Mouse (Mus musculus) hindbrain, embryonic 14.5 days (tissue): Measurements from ENCODE around the gene Bloc1s3. TPM values are rescaled to one million over a fixed set of nuclear protein-coding genes. Genes with fewer than 3 reads are reported as not detected.

ENCODE experiments used
- ATAC-seq: fragments of 200-750 bp; cut with Nextera tagmentation; 2 replicates; pipeline ENCODE4 v1.8.0; 2017; ENCODE audit warnings: moderate number of reproducible peaks, mild to moderate bottlenecking, moderate TSS enrichment, moderate library complexity; ENCODE audit not compliant: low FRiP score
- DNase-seq: peaks from one replicate; pipeline ENCODE4 v3.0.0-alpha.2; 2015; ENCODE audit warnings: low spot score
- H3K27ac ChIP-seq: fragments of 300-500 bp; sonication (generic); 2 replicates; pipeline ENCODE4 v1.5.1; 2014; ENCODE audit warnings: mild to moderate bottlenecking, moderate library complexity
- H3K27me3 ChIP-seq: fragments of 300-500 bp; sonication (generic); 2 replicates; pipeline ENCODE4 v1.6.1; 2014; ENCODE audit warnings: mild to moderate bottlenecking, low read length, mixed read lengths; ENCODE audit not compliant: control insufficient read depth, insufficient read depth
- H3K36me3 ChIP-seq: fragments of 300-500 bp; sonication (generic); replicated peaks from 2 replicates; pipeline ENCODE4 v1.6.1; 2014; ENCODE audit not compliant: control insufficient read depth, insufficient read depth
- H3K4me1 ChIP-seq: fragments of 300-500 bp; sonication (generic); replicated peaks from 2 replicates; pipeline ENCODE4 v1.6.1; 2014; ENCODE audit warnings: antibody characterized with exemption, low read length, mixed read lengths; ENCODE audit not compliant: control insufficient read depth, insufficient read depth
- H3K4me2 ChIP-seq: fragments of 300-500 bp; sonication (generic); replicated peaks from 2 replicates; pipeline ENCODE4 v1.6.1; 2014; ENCODE audit warnings: mild to moderate bottlenecking, moderate library complexity
- H3K4me3 ChIP-seq: fragments of 300-500 bp; sonication (generic); replicated peaks from 2 replicates; pipeline ENCODE4 v1.5.1; 2014; ENCODE audit warnings: mild to moderate bottlenecking, low read length
- H3K9ac ChIP-seq: fragments of 300-500 bp; sonication (generic); 2 replicates; pipeline ENCODE4 v1.6.1; 2014
- H3K9me3 ChIP-seq: fragments of 300-500 bp; sonication (generic); 2 replicates; pipeline ENCODE4 v1.6.1; 2016; ENCODE audit warnings: low read length; ENCODE audit not compliant: control insufficient read depth
- WGBS: fragments of 180-500 bp; shearing (Covaris S2); extraction: QIAGEN DNeasy Blood & Tissue Kit; methylation state at CpG from one replicate; pipeline ENCODE4 v1.1.7; 2014; 5-methylcytosine and 5-hydroxymethylcytosine counted together
- polyA plus RNA-seq: library from polyadenylated mRNA; unstranded; fragments of >200 nt; fragmentation: Nextera tagmentation; extraction: Ambion mirVana; gene quantifications from 2 replicates; pipeline ENCODE4 v1.2.1, GENCODE M21; 2014

Gene Bloc1s3
- polyA plus RNA-seq, 1 experiment from 2014 or later: 3.6 TPM

DNA sequence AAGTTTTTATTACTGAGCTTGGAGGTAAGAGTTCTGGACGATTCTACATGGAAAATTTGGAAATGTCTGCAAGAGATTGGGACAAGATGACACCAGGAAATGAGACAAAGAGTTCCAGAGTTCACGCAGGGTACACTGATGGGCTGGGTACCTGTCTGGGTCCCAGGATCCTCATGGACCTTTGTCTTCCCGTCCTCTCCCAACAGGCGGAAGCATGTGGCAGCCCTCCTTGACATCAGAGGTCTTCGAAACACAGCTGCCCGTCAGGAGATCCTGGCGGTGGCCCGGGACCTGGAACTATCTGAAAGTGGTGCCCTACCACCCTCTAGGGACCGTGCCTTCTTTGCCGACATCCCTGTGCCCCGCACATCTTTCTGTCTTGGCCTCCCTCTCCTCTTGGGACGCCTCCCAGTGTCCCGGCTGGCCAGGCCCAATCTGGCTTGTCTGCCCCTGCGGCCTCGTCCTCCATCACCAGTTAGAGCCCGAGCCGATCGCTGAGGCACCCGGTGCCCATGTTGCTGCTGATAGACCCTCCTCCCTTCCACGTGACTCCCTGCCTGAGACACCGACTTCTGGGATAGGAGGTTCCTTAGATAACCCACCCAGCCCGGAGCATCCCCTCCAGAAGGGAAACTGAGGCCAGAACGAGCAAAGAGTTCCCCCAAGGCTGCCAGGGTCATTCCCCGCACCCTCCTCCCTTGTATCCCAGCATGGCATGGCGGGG lies 13.3 kb downstream of the Bloc1s3 start:
- no peak overlapping the region for H3K27ac ChIP-seq
- no peak overlapping the region for H3K4me2 ChIP-seq
- peaks cover 32% of the 10 kb centered on the region for H3K27me3 ChIP-seq
- no peaks in the 10 kb centered on the region for H3K9me3 ChIP-seq
- H3K4me1 ChIP-seq: peaks cover 7% of the 10 kb centered on the region; the same call in 1 of the 2 replicates
- ATAC-seq (no peak), DNase-seq (no peak)
- no peaks in the 10 kb centered on the region for H3K36me3 ChIP-seq
- H3K9ac ChIP-seq: no peak overlapping the region
- H3K4me3 ChIP-seq: no peak overlapping the region
- WGBS: 80% methylated on average over 25 of the region's 25 CpGs

GRCm38 (mm10) chr7:19491731-19492130 lies 16.4 kb downstream of the Bloc1s3 start:
- peak overlapping the region; percentile 46; the same call in 1 of the 2 replicates for H3K9ac ChIP-seq
- WGBS: 3% methylated on average over 26 of the region's 26 CpGs
- DNase-seq: no peak

DNA sequence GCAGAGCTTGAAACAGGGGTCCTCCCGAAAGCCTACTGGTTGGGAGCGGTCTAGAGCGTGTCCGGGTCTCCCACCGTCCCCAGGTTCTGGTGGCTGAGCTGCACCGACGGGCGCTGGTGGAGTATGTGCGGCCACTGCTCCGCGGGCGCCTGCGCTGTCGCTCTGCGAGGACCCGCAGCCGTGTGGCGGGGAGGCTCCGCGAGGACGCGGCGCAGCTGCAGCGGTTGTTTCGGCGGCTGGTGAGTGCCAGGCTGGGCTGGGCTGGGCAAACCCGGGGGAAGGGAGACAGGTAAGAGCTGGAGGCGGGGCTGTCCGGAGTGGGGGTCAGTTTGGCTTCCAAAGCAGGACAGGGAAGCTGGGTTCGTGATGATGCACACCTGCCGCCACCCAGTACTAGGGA lies 18.6 kb downstream of the Bloc1s3 start:
- Histone ChIP-seq H3K9ac (peak overlapping the region; percentile 47), H3K4me1 (peaks cover 11% of the 10 kb centered on the region; the same call in 1 of the 2 replicates), H3K4me2 (peak overlapping the region; percentile 47), H3K27me3 (peaks cover 58% of the 10 kb centered on the region), H3K36me3 (no peaks in the 10 kb centered on the region), H3K27ac (no peak overlapping the region), H3K9me3 (no peaks in the 10 kb centered on the region), H3K4me3 (peak overlapping the region; percentile 24)
- ATAC-seq (peak; percentile 59; the same call in 1 of the 2 replicates), DNase-seq (no peak)
- 8% methylated on average over 30 of the region's 31 CpGs for WGBS

More at GRCm38 (mm10) chr7:19491731-19492130, 16.4 kb downstream of the Bloc1s3 start:
- Histone ChIP-seq H3K27ac (no peak overlapping the region), H3K4me2 (peak overlapping the region; percentile 40), H3K4me1 (peaks cover 11% of the 10 kb centered on the region; the same call in 1 of the 2 replicates), H3K27me3 (peaks cover 58% of the 10 kb centered on the region), H3K9me3 (no peaks in the 10 kb centered on the region), H3K4me3 (peak overlapping the region; percentile 13; the same call in 1 of the 2 replicates), H3K36me3 (no peaks in the 10 kb centered on the region)
- ATAC-seq: no peak

- Histone ChIP-seq H3K4me2 (no peak overlapping the region), H3K9me3 (no peaks in the 10 kb centered on the region), H3K27ac (no peak overlapping the region), H3K4me1 (peaks cover 6% of the 10 kb centered on the region; the same call in 1 of the 2 replicates), H3K9ac (no peak overlapping the region), H3K36me3 (no peaks in the 10 kb centered on the region), H3K4me3 (no peak overlapping the region), H3K27me3 (peaks cover 43% of the 10 kb centered on the region)
- no peak for DNase-seq
- ATAC-seq: no peak
- WGBS: 91% methylated on average over 7 of the region's 7 CpGs
Measured at GRCm38 (mm10) chr7:19486549-19486948, 21.6 kb downstream of the Bloc1s3 start.

DNA sequence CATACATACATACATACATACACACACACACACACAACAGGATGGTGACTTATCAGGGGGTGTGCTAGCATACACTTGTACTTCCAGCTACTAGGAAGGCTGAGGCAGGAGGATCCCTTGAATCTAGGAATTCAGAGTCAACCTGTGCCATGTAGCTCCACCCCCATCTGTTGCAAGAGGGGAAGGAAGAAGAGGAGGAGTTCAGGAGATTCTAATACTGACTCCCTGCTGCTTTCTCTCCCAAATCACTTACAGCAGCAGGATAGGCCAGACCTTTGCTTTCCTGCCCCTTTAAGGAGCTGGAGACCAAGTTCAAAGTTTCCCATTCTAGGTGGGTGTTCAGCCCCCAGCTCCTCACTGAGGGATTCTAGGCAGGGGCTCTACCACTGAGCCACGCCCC lies 22.7 kb downstream of the Bloc1s3 start:
- Histone ChIP-seq H3K27ac (no peak overlapping the region), H3K4me1 (0 out of 2 replicates have a peak, but pooled peaks cover 6% of the 10 kb centered on the region), H3K36me3 (no peaks in the 10 kb centered on the region), H3K4me3 (no peak overlapping the region), H3K27me3 (peaks cover 33% of the 10 kb centered on the region), H3K4me2 (no peak overlapping the region), H3K9ac (no peak overlapping the region), H3K9me3 (no peaks in the 10 kb centered on the region)
- DNase-seq (no peak), ATAC-seq (no peak)
- 86% methylated on average over 1 of the region's 1 CpGs for WGBS

- Histone ChIP-seq H3K36me3 (no peaks in the 10 kb centered on the region), H3K4me2 (no peak overlapping the region), H3K4me3 (no peak overlapping the region), H3K9ac (no peak overlapping the region), H3K4me1 (no peaks in the 10 kb centered on the region), H3K9me3 (no peaks in the 10 kb centered on the region), H3K27me3 (peaks cover 11% of the 10 kb centered on the region), H3K27ac (no peak overlapping the region)
- DNase-seq (no peak), ATAC-seq (no peak)
- WGBS: 86% methylated on average over 8 of the region's 8 CpGs
Measured at GRCm38 (mm10) chr7:19483281-19483680, 24.9 kb downstream of the Bloc1s3 start.

GRCm38 (mm10) chr7:19477624-19478384 lies 30.4 kb downstream of the Bloc1s3 start:
- no peak for ATAC-seq
- Histone ChIP-seq H3K27me3 (peaks cover 30% of the 10 kb centered on the region), H3K4me2 (no peak overlapping the region), H3K27ac (no peak overlapping the region), H3K9me3 (no peaks in the 10 kb centered on the region), H3K4me3 (no peak overlapping the region), H3K36me3 (no peaks in the 10 kb centered on the region), H3K4me1 (no peaks in the 10 kb centered on the region), H3K9ac (no peak overlapping the region)
- WGBS: 27% methylated on average over 14 of the region's 14 CpGs
- no peak for DNase-seq

GRCm38 (mm10) chr7:19477084-19477483 lies 31.1 kb downstream of the Bloc1s3 start:
- Histone ChIP-seq H3K27ac (no peak overlapping the region), H3K36me3 (no peaks in the 10 kb centered on the region), H3K4me3 (no peak overlapping the region), H3K4me1 (no peaks in the 10 kb centered on the region), H3K4me2 (no peak overlapping the region), H3K27me3 (peaks cover 37% of the 10 kb centered on the region), H3K9ac (no peak overlapping the region), H3K9me3 (no peaks in the 10 kb centered on the region)
- 65% methylated on average over 2 of the region's 2 CpGs for WGBS
- DNase-seq: no peak
- no peak for ATAC-seq

DNA sequence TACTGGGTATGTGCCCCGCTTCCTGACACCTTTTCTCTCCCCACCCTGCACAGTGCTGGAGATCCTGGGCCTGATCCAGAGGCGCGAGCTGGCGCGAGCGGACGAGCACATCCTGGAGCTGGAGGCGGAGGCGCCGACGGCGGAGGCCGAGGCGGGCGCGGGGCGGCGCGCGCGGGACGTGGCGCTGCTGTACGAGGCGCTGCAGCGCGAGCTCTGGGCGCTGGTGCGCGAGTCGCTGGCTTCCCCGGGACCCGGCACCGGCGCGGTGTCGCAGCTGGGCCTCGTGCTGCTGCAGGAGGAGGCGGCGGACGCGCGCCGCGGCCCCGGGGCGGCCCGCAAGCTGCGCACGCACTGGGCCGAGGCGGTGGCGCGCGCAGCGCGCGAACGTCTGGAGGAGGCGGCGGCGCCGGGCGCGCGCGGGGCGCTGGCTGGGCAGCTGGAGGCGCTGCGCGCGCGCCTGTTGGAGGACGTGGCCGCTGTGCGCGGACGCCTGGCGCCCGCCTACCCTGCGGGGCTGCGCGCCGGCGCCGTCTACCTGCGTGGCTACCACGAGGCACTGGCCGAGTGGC lies 34.2 kb downstream of the Bloc1s3 start:
- Histone ChIP-seq H3K27ac (peak overlapping the region; percentile 78), H3K4me1 (no peaks in the 10 kb centered on the region), H3K4me2 (peak overlapping the region; percentile 75), H3K4me3 (peak overlapping the region; percentile 44), H3K36me3 (no peaks in the 10 kb centered on the region), H3K9me3 (no peaks in the 10 kb centered on the region), H3K9ac (peak overlapping the region; percentile 77), H3K27me3 (peaks cover 67% of the 10 kb centered on the region)
- DNase-seq (peak; percentile 87), ATAC-seq (peak; percentile 91)
- WGBS: under 1% methylated on average over 73 of the region's 89 CpGs
